Mouse (Mus musculus) myocyte (in vitro differentiated cells): ENCODE data around the gene Frrs1l. TPM values are rescaled to one million over a fixed set of nuclear protein-coding genes. Genes with fewer than 3 reads are reported as not detected.

Experiments
- H3K27me3 ChIP-seq: one replicate; pipeline ENCODE4 v1.6.1; 2011; ENCODE audit not compliant: control insufficient read depth, insufficient read depth, insufficient read length
- H3K36me3 ChIP-seq: one replicate; pipeline ENCODE4 v1.6.1; 2011; ENCODE audit not compliant: control insufficient read depth, insufficient read depth
- H3K4me2 ChIP-seq: one replicate; pipeline ENCODE4 v1.6.1; 2011; ENCODE audit warnings: low read depth, control low read depth
- H3K4me3 ChIP-seq: one replicate; pipeline ENCODE4 v1.5.1; 2011; ENCODE audit warnings: mild to moderate bottlenecking, control low read depth, moderate library complexity
- H3K79me2 ChIP-seq: one replicate; pipeline ENCODE4 v1.6.1; 2011; ENCODE audit not compliant: control insufficient read depth, insufficient read depth
- H3ac ChIP-seq: one replicate; pipeline ENCODE4 v1.6.1; 2011; ENCODE audit not compliant: control insufficient read depth, insufficient read length
- CEBPB ChIP-seq: IDR thresholded peaks from 2 replicates; pipeline ENCODE4 v1.6.1; 2011; ENCODE audit warnings: mild to moderate bottlenecking, moderate library complexity; ENCODE audit not compliant: poor library complexity, insufficient read depth, severe bottlenecking
- E2F4 ChIP-seq: IDR thresholded peaks from one replicate; pipeline ENCODE4 v1.6.1; 2011; ENCODE audit warnings: mild to moderate bottlenecking, control low read depth, moderate library complexity; ENCODE audit not compliant: insufficient read depth
- MAX ChIP-seq: IDR thresholded peaks from one replicate; pipeline ENCODE4 v1.6.1; 2011; ENCODE audit warnings: low read depth, mild to moderate bottlenecking, control low read depth
- MYOD1 ChIP-seq, 3 experiments: IDR thresholded peaks; one replicate each; pipeline ENCODE4 v1.6.1; 2011; ENCODE audit warnings: control low read depth in 2 of 3, low read depth in 2 of 3, mild to moderate bottlenecking in 2 of 3, moderate library complexity in 1 of 3; ENCODE audit not compliant: insufficient read length in 2 of 3, control insufficient read depth in 1 of 3
- MYOG ChIP-seq, 3 experiments: IDR thresholded peaks; one replicate each; pipeline ENCODE4 v1.6.1; 2011; ENCODE audit warnings: control low read depth in 2 of 3, low read depth in 2 of 3, mild to moderate bottlenecking in 2 of 3; ENCODE audit not compliant: insufficient read length in 2 of 3, control insufficient read depth in 1 of 3, insufficient read depth in 1 of 3
- POLR2A ChIP-seq: IDR thresholded peaks from one replicate; pipeline ENCODE4 v1.6.1; 2011; ENCODE audit warnings: low read depth, mild to moderate bottlenecking, control low read depth, moderate library complexity; ENCODE audit not compliant: insufficient read length
- POLR2AphosphoS2 ChIP-seq: IDR thresholded peaks from one replicate; pipeline ENCODE4 v1.6.1; 2011; ENCODE audit warnings: low read depth, control low read depth; ENCODE audit not compliant: insufficient read length
- REST ChIP-seq: IDR thresholded peaks from one replicate; pipeline ENCODE4 v1.6.1; 2011; ENCODE audit warnings: mild to moderate bottlenecking, control low read depth, moderate library complexity; ENCODE audit not compliant: insufficient read depth, insufficient read length
- SRF ChIP-seq: IDR thresholded peaks from one replicate; pipeline ENCODE4 v1.6.1; 2011; ENCODE audit warnings: low read depth; ENCODE audit not compliant: control insufficient read depth, insufficient read length
- TCF12 ChIP-seq: IDR thresholded peaks from one replicate; pipeline ENCODE4 v1.6.1; 2011; ENCODE audit warnings: mild to moderate bottlenecking, control low read depth; ENCODE audit not compliant: poor library complexity, insufficient read depth, severe bottlenecking
- TCF3 ChIP-seq: IDR thresholded peaks from one replicate; pipeline ENCODE4 v1.6.1; 2011; ENCODE audit warnings: low read depth, control low read depth; ENCODE audit not compliant: insufficient read length
- USF1 ChIP-seq: IDR thresholded peaks from one replicate; pipeline ENCODE4 v1.6.1; 2011; ENCODE audit warnings: low read depth, mild to moderate bottlenecking, control low read depth, moderate library complexity
- polyA plus RNA-seq: library from polyadenylated mRNA; unstranded; fragments of >200 nt; fragmentation: generic; extraction: Trizol; gene quantifications from one replicate; pipeline ENCODE4 v1.2.1, GENCODE M21; 2012; ENCODE audit warnings: missing spikeins

Frrs1l gene
- polyA plus RNA-seq, 1 experiment, result not detected

GRCm38 (mm10) chr4:57001437-57001836, 11.2 kb upstream of the Frrs1l start:
- no peak overlapping the region for H3ac ChIP-seq
- no peak for TF ChIP-seq MAX
- no peak for TF ChIP-seq MYOG (IDR thresholded peaks at IDR 0.05; ENCODE audit: control insufficient read depth in 1 of 3, insufficient read depth in 1 of 3, insufficient read length in 2 of 3, low read depth in 2 of 3)
- TF ChIP-seq SRF, result no peak
- TF ChIP-seq TCF12, result no peak
- no peak for TF ChIP-seq TCF3
- no peak for TF ChIP-seq MYOD1 (IDR thresholded peaks at IDR 0.05; ENCODE audit: control insufficient read depth in 1 of 3, insufficient read length in 2 of 3, low read depth in 2 of 3)
- no peaks in the 10 kb centered on the region for H3K79me2 ChIP-seq
- H3K36me3 ChIP-seq, result no peaks in the 10 kb centered on the region
- no peak overlapping the region for H3K4me3 ChIP-seq
- peaks cover 5% of the 10 kb centered on the region for H3K27me3 ChIP-seq
- H3K4me2 ChIP-seq, result no peak overlapping the region

GRCm38 (mm10) chr4:56993331-56993730, 3.1 kb upstream of the Frrs1l start:
- Histone ChIP-seq H3K27me3 (peaks cover 20% of the 10 kb centered on the region), H3K79me2 (no peaks in the 10 kb centered on the region), H3ac (no peak overlapping the region), H3K36me3 (no peaks in the 10 kb centered on the region), H3K4me2 (no peak overlapping the region), H3K4me3 (no peak overlapping the region)
- TF ChIP-seq SRF (no peak), REST (no peak), E2F4 (no peak), USF1 (no peak), CEBPB (no peak), MYOG (IDR thresholded peaks at IDR 0.05; ENCODE audit: control insufficient read depth in 1 of 3, insufficient read depth in 1 of 3, insufficient read length in 2 of 3, low read depth in 2 of 3) (no peak), POLR2AphosphoS2 (no peak), MAX (no peak), TCF12 (no peak), TCF3 (no peak), POLR2A (no peak), MYOD1 (IDR thresholded peaks at IDR 0.05; ENCODE audit: control insufficient read depth in 1 of 3, insufficient read length in 2 of 3, low read depth in 2 of 3) (no peak)

- H3K27me3 ChIP-seq, result peaks cover 24% of the 10 kb centered on the region
- no peak overlapping the region for H3K4me2 ChIP-seq
- H3ac ChIP-seq, result no peak overlapping the region
- H3K79me2 ChIP-seq, result no peaks in the 10 kb centered on the region
- H3K4me3 ChIP-seq, result no peak overlapping the region
- TF ChIP-seq MAX, result no peak
- TF ChIP-seq REST, result no peak
- TF ChIP-seq POLR2A, result no peak
- no peaks in the 10 kb centered on the region for H3K36me3 ChIP-seq
Measured at GRCm38 (mm10) chr4:56991951-56992350, 1.8 kb upstream of the Frrs1l start.

GRCm38 (mm10) chr4:56989431-56990214, 568 bp downstream of the Frrs1l start:
- H3K27me3 ChIP-seq, result peaks cover 24% of the 10 kb centered on the region
- H3K36me3 ChIP-seq, result no peaks in the 10 kb centered on the region
- no peak overlapping the region for H3K4me3 ChIP-seq
- H3K79me2 ChIP-seq, result no peaks in the 10 kb centered on the region
- no peak overlapping the region for H3ac ChIP-seq
- no peak overlapping the region for H3K4me2 ChIP-seq
- TF ChIP-seq POLR2AphosphoS2 (no peak), CEBPB (no peak), MYOD1 (IDR thresholded peaks at IDR 0.05; ENCODE audit: control insufficient read depth in 1 of 3, insufficient read length in 2 of 3, low read depth in 2 of 3) (no peak), MAX (no peak), E2F4 (no peak), POLR2A (no peak), REST (no peak), USF1 (no peak), SRF (no peak), TCF3 (no peak), MYOG (IDR thresholded peaks at IDR 0.05; ENCODE audit: control insufficient read depth in 1 of 3, insufficient read depth in 1 of 3, insufficient read length in 2 of 3, low read depth in 2 of 3) (no peak), TCF12 (no peak)

- Histone ChIP-seq H3K36me3 (no peaks in the 10 kb centered on the region), H3K79me2 (no peaks in the 10 kb centered on the region), H3ac (no peak overlapping the region), H3K4me3 (no peak overlapping the region), H3K27me3 (no peaks in the 10 kb centered on the region), H3K4me2 (no peak overlapping the region)
- TF ChIP-seq SRF, result no peak
- TF ChIP-seq POLR2AphosphoS2, result no peak
- TF ChIP-seq MYOD1 (IDR thresholded peaks at IDR 0.05; ENCODE audit: control insufficient read depth in 1 of 3, insufficient read length in 2 of 3, low read depth in 2 of 3), result no peak
- TF ChIP-seq USF1, result no peak
- TF ChIP-seq TCF3, result no peak
- no peak for TF ChIP-seq MYOG (IDR thresholded peaks at IDR 0.05; ENCODE audit: control insufficient read depth in 1 of 3, insufficient read depth in 1 of 3, insufficient read length in 2 of 3, low read depth in 2 of 3)
- TF ChIP-seq TCF12, result no peak
- no peak for TF ChIP-seq CEBPB
- no peak for TF ChIP-seq POLR2A
- no peak for TF ChIP-seq MAX
- no peak for TF ChIP-seq REST
- TF ChIP-seq E2F4, result no peak
Measured at GRCm38 (mm10) chr4:56965586-56966179, 24.5 kb downstream of the Frrs1l start.
